Mouse (Mus musculus) right cerebral cortex, postnatal 4 days (tissue): ENCODE data around the gene Nup160.

ENCODE experiments used
- DNase-seq: peaks from one replicate; pipeline ENCODE4 v3.0.0-alpha.2; 2022

The Nup160 gene

DNA sequence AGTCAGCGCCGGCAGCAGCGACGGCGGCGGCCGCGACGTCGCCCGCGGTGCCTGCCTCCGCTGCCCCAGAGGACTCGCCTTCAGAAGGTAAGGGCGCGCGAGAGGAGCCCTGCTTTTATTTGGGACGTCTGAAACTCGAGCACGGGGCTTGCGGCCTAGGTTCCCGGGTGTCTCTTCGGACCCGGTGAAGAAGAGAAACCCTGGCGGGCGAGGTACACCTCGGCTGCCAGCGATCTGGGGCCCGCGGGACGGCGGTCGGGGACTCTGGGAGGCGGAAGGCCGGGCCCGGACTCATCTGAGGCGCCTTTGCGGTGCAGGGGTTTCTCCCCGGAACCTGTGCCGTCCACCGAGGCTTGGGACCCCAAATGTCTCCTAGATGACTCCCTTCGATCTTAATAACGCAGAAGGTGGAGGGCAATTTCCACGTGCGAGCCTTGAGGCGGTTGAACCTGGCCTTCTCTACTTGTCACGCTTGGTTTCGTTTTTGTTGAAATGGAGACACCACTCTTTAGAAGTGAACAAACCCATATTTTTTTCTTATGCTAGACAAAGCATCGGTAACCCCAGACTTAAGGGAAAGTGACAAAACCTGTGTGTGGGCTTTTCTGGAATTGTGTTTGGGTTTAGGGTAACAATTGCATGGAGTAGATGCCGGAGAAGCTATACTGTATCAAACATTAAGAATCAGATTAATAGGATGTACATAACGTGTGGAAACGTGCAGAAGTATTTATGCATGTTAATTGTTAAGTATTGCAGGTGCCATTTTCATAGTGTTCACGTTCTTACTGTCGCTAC, 68.9 kb downstream of the Nup160 start:
- DNase-seq: peak; percentile 53

DNA sequence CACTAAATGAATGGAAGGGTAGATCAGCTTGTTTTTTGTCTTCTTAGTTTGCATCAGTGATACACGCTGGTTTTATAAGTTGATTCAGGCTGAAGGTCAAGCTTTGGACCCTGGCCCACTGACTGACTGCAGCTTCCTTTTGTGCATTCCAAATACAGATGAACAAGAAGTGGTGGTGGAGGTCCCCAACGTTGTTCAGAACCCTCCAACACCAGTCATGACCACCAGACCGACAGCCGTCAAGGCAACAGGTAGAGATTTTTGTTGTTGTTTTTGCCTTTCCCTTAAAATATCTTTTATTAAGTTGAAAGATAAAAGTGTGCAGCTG, 69.5 kb downstream of the Nup160 start:
- peak; percentile 10 for DNase-seq

- no peak for DNase-seq
Observed at GRCm38 (mm10) chr2:90747131-90747530, 70.1 kb downstream of the Nup160 start.

GRCm38 (mm10) chr2:90749676-90750459, 72.9 kb downstream of the Nup160 start:
- DNase-seq: no peak

DNA sequence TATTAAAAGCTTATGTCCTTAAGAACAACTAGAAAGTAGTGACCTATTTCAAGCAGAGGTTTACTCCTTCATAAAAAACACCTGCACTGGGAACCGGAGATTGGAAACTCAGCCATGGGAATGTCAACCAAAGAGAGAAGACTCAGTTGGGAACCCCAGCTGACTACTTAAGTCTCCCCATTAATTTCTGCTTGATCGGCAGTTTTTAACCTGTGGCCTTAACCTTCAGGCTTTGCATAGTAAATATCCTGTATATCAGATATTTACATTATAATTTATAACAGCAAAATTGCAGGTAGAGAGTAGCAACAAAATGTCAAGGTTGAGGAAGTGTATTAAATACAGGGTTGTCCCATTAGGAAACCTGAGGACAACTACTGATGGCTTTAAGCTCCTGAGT, 76.5 kb downstream of the Nup160 start:
- DNase-seq: no peak

GRCm38 (mm10) chr2:90754188-90754587, 77.2 kb downstream of the Nup160 start:
- no peak for DNase-seq

- DNase-seq: no peak
Observed at GRCm38 (mm10) chr2:90765123-90765522, 88.1 kb downstream of the Nup160 start.

- DNase-seq: no peak
Observed at GRCm38 (mm10) chr2:90781323-90781722, 104.3 kb downstream of the Nup160 start.

DNA sequence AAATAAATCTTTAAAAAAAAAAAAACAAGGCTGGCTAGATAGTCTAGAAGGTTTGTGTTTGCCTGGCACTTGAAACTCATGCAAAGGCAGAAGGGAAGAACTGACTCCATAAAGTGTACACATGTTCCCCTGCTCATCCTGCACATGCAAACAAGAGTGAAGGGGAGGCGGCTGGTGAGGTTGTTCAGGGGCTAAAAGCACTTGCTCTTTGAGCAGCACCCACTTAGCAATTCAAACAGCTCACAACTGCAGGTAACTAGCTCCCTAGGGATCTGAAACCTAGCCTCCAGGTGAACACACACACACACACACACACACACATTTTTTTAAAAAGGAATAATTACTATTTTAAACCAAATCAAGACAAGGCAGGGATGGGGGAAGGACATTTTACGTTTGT, 104.9 kb downstream of the Nup160 start:
- no peak for DNase-seq

- DNase-seq: peak; percentile 16
Observed at GRCm38 (mm10) chr2:90782458-90782857, 105.4 kb downstream of the Nup160 start, which contains the start of gene Agbl2. Gene Agbl2 (plus strand): TSS chr2:90782727.

DNA sequence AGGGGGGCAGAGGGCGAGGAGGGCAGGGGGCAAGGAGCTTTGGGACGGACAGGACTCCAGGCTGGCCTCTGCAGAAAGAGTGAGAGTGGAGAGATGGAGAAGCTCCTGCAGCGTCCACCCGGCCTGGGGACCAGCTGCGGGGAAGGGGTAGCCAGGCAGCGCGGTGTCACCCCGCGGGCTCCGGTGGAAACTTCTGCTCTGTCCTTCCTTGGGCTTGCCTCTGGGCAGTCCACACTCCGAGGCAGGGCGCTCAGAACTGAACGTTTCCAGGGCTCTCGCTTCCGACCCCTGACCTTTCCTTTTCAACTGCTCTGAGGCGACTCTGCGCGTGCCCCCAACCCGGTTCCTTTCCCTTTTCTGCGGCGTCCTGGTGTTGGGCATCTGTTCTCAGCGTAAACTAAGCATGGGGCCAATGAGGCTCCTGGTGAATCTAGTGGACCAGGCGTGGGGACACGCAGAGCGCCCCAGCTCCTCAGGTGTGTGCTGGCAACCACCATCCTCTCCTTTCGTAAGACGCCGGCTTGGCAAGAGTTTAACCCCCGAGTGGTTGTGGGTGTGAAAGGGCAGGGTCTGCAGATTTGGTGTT, 106.0 kb downstream of the Nup160 start:
- DNase-seq: no peak
